Mouse (Mus musculus) intestine, embryonic 16.5 days (tissue): ENCODE measurements at regions not wholly inside any gene's neighbourhood (a gene's known extent, or its start where the extent isn't known, plus 50 kb on each side); places are given as distances from the start of the nearest gene placed in this dataset. TPM values are rescaled to one million over a fixed set of nuclear protein-coding genes. Genes with fewer than 3 reads are reported as not detected.
"Not testable (repeated sequence)": the region's sequence is repeated elsewhere in the genome, so short reads cannot be mapped to it uniquely, and the experiment has no call there.

Experiments
- ATAC-seq: fragments of 200-750 bp; cut with Nextera tagmentation; 2 replicates; pipeline ENCODE4 v1.8.0; 2017; ENCODE audit warnings: moderate TSS enrichment, moderate library complexity
- H3K27ac ChIP-seq: fragments of 300-500 bp; sonication (generic); 2 replicates; pipeline ENCODE4 v1.5.1; 2014; ENCODE audit warnings: mild to moderate bottlenecking, low read length
- H3K27me3 ChIP-seq: fragments of 300-500 bp; sonication (generic); replicated peaks from 2 replicates; pipeline ENCODE4 v1.6.1; 2014; ENCODE audit warnings: low read length, control low read depth, mixed read lengths; ENCODE audit not compliant: control insufficient read depth, insufficient read depth
- H3K36me3 ChIP-seq: fragments of 300-500 bp; sonication (generic); 2 replicates; pipeline ENCODE4 v1.6.1; 2014; ENCODE audit warnings: low read length, control low read depth; ENCODE audit not compliant: control insufficient read depth, insufficient read depth
- H3K4me1 ChIP-seq: fragments of 300-500 bp; sonication (generic); 2 replicates; pipeline ENCODE4 v1.6.1; 2014; ENCODE audit warnings: low read length, control low read depth, mixed read lengths; ENCODE audit not compliant: control insufficient read depth, insufficient read depth
- H3K4me2 ChIP-seq: fragments of 300-500 bp; sonication (generic); 2 replicates; pipeline ENCODE4 v1.6.1; 2014; ENCODE audit warnings: low read depth, low read length, control low read depth
- H3K4me3 ChIP-seq: fragments of 300-500 bp; sonication (generic); 2 replicates; pipeline ENCODE4 v1.5.1; 2014; ENCODE audit warnings: mild to moderate bottlenecking, low read length
- H3K9ac ChIP-seq: fragments of 300-500 bp; sonication (generic); 2 replicates; pipeline ENCODE4 v1.6.1; 2014; ENCODE audit warnings: low read depth, low read length
- H3K9me3 ChIP-seq: fragments of 300-500 bp; sonication (generic); 2 replicates; pipeline ENCODE4 v1.6.1; 2016; ENCODE audit warnings: low read length, control low read depth; ENCODE audit not compliant: control insufficient read depth
- WGBS: fragments of 180-500 bp; shearing (Covaris S2); extraction: QIAGEN DNeasy Blood & Tissue Kit; methylation state at CpG from one replicate; pipeline ENCODE4 v1.1.7; 2014; 5-methylcytosine and 5-hydroxymethylcytosine counted together
- microRNA-seq: library from miRNA; unstranded; fragments of <30 nt; microRNA quantifications from one replicate; pipeline ENCODE4, GENCODE M21; 2016

GRCm38 (mm10) chr1:164997660-164998059, 62.3 kb upstream of the Xcl1 start:
- no peak overlapping the region for H3K9ac ChIP-seq
- no peaks in the 10 kb centered on the region for H3K27me3 ChIP-seq
- H3K4me2 ChIP-seq, result no peak overlapping the region
- no peaks in the 10 kb centered on the region for H3K9me3 ChIP-seq
- WGBS, result 38% methylated on average over 5 of the region's 5 CpGs
- no peak for ATAC-seq
- H3K27ac ChIP-seq, result no peak overlapping the region
- no peak overlapping the region for H3K4me3 ChIP-seq
- H3K36me3 ChIP-seq, result no peaks in the 10 kb centered on the region
- peaks cover 9% of the 10 kb centered on the region for H3K4me1 ChIP-seq

GRCm38 (mm10) chr1:164994247-164994660, 58.9 kb upstream of the Xcl1 start:
- peak overlapping the region; percentile 67; the same call in 1 of the 2 replicates for H3K27ac ChIP-seq
- no peak overlapping the region for H3K4me2 ChIP-seq
- no peak overlapping the region for H3K9ac ChIP-seq
- H3K9me3 ChIP-seq, result no peaks in the 10 kb centered on the region
- H3K4me3 ChIP-seq, result no peak overlapping the region
- H3K4me1 ChIP-seq, result peaks cover 15% of the 10 kb centered on the region
- WGBS, result 7% methylated on average over 6 of the region's 6 CpGs
- H3K36me3 ChIP-seq, result no peaks in the 10 kb centered on the region
- ATAC-seq, result peak; percentile 22; the same call in 1 of the 2 replicates
- no peaks in the 10 kb centered on the region for H3K27me3 ChIP-seq

GRCm38 (mm10) chr1:164993175-164993875, 58.0 kb upstream of the Xcl1 start:
- H3K4me3 ChIP-seq, H3K9me3 ChIP-seq, H3K4me2 ChIP-seq, H3K27me3 ChIP-seq, H3K36me3 ChIP-seq, H3K9ac ChIP-seq: not testable (repeated sequence)
- Histone ChIP-seq H3K4me1 (peaks cover 15% of the 10 kb centered on the region), H3K27ac (peak overlapping the region; percentile 67)
- peak; percentile 93 for ATAC-seq

- Histone ChIP-seq H3K9me3 (0 out of 2 replicates have a peak, but pooled peaks cover 2% of the 10 kb centered on the region), H3K4me2 (no peak overlapping the region), H3K27me3 (no peaks in the 10 kb centered on the region), H3K27ac (no peak overlapping the region), H3K36me3 (no peaks in the 10 kb centered on the region), H3K9ac (no peak overlapping the region), H3K4me1 (peaks cover 13% of the 10 kb centered on the region), H3K4me3 (no peak overlapping the region)
- no peak for ATAC-seq
- 91% methylated on average over 1 of the region's 1 CpGs for WGBS
These were observed 53.7 kb upstream of the Xcl1 start for GRCm38 (mm10) chr1:164988982-164989381.

GRCm38 (mm10) chr1:164988191-164988590, 52.9 kb upstream of the Xcl1 start:
- Histone ChIP-seq H3K4me2 (no peak overlapping the region), H3K27ac (no peak overlapping the region), H3K9ac (no peak overlapping the region), H3K9me3 (0 out of 2 replicates have a peak, but pooled peaks cover 2% of the 10 kb centered on the region), H3K4me3 (no peak overlapping the region), H3K4me1 (peaks cover 8% of the 10 kb centered on the region), H3K36me3 (no peaks in the 10 kb centered on the region), H3K27me3 (no peaks in the 10 kb centered on the region)
- no peak for ATAC-seq
- WGBS, result 64% methylated on average over 3 of the region's 3 CpGs

GRCm38 (mm10) chr1:164985521-164985920, 50.2 kb upstream of the Xcl1 start:
- H3K4me1 ChIP-seq, H3K9ac ChIP-seq, H3K27me3 ChIP-seq, H3K27ac ChIP-seq, ATAC-seq, H3K9me3 ChIP-seq, H3K36me3 ChIP-seq, H3K4me3 ChIP-seq, H3K4me2 ChIP-seq: not testable (repeated sequence)
- 97% methylated on average over 21 of the region's 21 CpGs for WGBS

Small RNA genes lying in the stretch of these regions (microRNA-seq; reads per million reads assigned to microRNA genes)
- gene Gm26042, result not detected
